Mouse (Mus musculus): ENCODE results near the gene Ccdc73.
"Not testable (repeated sequence)": the region's sequence is repeated elsewhere in the genome, so short reads cannot be mapped to it uniquely, and the experiment has no call there.

Gene Ccdc73

DNA sequence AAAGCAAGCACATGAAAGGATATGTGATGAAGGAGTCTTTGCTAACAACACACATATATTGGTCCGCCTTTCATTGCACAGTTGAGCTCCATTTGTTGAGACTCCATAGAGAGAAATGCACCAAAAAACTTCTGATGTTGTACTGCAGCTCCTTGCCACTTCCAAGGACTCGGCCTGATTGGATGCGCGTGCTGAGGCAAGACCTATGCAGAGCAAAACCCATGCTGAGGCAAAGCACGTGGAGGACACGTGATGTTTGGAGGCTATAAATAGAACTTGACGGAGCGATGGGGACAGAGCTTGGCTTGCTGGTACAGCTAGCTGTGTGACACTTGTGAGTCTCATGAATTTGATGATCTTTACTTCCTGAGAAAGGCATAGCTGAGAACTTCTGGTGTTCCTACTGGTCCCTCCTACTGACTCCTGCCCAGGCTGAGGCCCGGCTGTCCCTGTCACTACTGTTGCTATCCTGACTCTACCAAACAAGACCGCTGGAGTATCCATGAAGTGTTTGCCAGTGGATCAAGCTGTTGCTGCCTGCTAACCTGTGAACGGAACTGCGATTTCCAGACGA is at the start of gene Ccdc73:
Gene Ccdc73 (plus strand): TSS at position 524 of the 574 bp plus-strand sequence.
- DNase-seq (ENCODE audit: extremely low spot score, low spot score): no peak

DNA sequence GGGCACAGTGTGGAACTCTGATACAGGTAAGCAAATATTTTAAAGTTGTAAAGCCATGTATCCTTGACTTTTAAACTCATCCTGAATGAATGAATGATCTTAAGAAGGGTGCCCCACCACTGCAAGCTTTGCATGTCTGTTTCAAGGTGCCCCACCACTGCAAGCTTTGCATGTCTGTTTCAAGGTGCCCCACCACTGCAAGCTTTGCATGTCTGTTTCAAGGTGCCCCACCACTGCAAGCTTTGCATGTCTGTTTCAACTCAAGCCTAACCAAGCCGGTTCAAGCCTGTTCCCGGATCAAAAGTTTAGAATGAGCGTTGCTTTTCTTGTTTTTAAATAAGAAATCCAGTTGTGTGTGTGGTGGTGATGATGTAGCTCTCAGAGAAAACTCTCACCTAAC is 48.8 kb upstream of the Ccdc73 start:
- not testable (repeated sequence) for DNase-seq (ENCODE audit: extremely low spot score, low spot score)

DNA sequence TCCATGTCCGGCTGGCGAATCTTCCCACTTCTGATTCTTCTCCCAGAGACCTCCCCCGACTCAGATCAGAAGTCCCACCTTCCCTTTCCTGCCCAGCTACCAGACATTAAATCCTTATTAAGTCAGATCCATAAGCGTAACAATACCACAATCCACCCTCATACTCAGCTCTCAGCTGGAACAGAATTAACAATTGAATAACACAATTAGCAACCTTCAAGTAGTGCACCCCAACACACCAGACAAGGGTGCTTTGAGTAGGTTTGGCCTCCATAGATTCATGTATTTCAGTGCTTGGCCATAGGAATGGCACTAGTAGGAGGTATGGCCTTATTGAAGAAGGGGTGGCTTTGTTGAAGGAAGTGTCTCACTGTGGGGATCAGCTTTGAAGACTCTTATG is 41.4 kb upstream of the Ccdc73 start:
- no peak for DNase-seq (ENCODE audit: extremely low spot score, low spot score)

DNA sequence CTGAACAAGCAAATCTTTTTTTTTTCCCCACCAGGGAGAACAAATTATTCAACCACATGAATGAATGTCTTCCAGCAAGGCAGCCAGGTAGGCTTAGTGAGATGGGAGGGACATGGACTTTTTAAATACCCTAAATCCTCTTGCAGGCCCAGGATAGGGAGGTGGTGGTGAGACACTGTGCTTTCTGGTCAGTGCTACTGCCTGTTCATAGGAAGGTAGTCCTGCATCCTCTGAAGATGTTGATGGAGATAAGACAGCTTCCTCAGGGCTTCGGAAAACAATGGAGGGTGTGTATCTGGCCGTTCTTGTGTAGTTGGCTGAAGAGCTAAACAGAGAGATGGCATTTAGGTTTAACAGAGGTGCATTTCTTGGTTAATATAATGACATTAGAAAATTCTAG is 35.1 kb upstream of the Ccdc73 start:
- DNase-seq (ENCODE audit: extremely low spot score, low spot score): no peak

DNA sequence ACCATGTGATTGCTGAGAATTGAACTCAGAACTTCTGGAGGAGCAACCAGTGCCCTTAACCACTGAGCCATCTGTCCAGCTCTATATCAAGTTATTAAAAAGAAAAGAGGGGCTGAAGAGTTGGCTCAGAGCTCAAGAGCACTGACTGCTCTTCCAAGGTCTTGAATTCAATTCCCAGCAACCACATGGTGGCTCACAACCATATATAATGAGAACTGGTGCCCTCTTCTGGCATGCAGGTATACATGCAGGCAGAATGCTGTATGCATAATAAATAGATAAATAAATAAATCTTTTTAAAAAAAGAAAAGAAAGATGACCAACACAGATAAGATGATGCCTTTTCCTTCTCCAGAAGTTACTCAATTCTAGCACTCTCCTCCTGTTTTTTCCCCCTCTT is 26.6 kb upstream of the Ccdc73 start:
- DNase-seq (ENCODE audit: extremely low spot score, low spot score): no peak

DNA sequence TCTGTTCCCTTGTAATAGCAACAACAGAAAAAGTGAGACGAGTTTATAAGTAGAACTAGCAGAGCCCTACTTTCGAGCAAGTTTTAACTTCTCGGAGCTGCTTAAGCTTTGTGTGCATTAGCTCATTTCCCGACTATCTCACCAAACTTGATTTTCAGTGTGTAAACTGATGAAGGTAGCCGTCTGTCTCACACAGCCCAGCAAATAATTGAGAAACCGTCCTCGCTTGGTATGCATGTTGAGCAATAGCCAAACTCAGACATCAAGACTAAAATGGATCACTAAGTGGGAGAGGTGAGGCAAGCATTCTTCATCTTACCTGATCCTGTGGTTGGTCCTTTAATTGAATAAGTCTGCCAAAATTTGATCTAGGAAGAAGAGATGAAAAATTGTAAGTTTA is 25.9 kb upstream of the Ccdc73 start:
- no peak for DNase-seq (ENCODE audit: extremely low spot score, low spot score)

DNA sequence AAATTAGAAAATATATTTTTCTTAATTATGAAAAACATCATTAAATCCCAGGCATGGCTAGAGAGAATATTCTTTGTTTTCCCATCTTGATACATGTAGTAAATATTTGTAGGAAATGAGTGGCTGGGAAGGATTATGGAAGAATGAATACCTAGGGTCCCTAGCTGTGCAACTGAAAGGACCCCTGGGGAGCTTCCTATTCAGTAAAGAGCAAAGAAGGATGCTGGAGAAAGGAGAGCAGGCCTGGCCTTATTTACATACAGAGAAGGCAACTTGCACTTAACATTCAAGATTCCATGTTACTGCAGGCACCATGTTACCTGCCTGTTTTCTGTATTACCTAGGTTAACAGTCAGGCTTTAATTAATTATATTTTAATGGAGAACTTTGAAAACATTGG is 25.0 kb upstream of the Ccdc73 start:
- no peak for DNase-seq (ENCODE audit: extremely low spot score, low spot score)

DNA sequence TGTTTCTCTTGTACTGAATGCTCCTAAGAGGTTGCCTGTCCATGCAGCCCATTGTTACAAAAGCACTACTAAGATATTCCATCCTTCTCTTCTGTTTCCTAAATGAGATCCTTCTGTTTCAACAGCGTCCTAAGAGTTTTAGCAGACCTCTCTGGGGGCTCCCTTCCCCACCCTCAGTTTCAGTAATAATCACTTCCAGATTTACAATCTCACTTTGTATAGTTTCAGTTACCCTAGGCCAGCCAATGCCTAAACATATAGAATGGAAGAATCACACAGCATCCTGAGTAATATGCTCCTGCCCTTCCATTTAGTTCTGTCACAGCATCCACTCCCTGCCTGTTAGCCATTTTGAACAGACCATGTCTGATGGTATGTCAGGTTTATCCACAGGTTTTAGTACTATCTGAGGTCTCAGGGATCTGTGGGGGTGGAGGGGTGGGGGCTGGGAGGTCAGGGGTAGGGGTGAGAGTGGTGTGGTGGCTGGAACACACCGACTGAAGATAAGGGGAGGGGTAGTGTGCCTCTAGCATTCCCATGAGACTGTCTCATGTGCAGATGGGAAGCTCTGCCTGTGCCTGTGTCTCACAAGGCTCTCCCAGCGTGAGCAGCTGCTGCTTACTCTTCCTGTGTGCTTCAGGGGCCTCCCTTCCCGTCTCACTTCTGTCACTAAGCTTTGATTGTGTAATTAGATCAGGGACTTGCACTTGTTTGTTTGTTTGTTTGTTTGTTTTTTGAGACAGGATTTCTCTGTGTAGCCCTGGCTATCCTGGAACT is 20.8 kb upstream of the Ccdc73 start:
- peak; percentile 15 for DNase-seq (ENCODE audit: extremely low spot score, low spot score)

DNA sequence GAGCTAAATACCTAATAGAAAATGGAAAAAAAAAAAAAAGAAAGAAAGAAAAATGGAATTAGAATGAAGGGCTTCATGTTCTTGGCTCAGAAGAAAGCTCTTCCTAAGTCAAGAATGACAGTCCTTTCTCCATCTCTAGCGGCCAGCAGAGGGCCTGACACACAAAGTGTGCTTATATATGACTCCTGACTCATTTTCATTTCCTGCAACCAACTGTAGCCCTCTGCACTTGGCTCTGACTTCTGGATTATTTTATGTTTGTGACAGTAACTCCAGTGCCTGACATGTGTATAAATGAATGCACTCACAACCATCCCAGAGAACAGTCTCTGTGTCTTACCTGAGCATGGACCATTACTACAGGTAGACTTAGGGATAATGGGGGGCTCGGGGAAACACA is 20.0 kb upstream of the Ccdc73 start:
- peak; percentile 16 for DNase-seq (ENCODE audit: extremely low spot score, low spot score)

DNA sequence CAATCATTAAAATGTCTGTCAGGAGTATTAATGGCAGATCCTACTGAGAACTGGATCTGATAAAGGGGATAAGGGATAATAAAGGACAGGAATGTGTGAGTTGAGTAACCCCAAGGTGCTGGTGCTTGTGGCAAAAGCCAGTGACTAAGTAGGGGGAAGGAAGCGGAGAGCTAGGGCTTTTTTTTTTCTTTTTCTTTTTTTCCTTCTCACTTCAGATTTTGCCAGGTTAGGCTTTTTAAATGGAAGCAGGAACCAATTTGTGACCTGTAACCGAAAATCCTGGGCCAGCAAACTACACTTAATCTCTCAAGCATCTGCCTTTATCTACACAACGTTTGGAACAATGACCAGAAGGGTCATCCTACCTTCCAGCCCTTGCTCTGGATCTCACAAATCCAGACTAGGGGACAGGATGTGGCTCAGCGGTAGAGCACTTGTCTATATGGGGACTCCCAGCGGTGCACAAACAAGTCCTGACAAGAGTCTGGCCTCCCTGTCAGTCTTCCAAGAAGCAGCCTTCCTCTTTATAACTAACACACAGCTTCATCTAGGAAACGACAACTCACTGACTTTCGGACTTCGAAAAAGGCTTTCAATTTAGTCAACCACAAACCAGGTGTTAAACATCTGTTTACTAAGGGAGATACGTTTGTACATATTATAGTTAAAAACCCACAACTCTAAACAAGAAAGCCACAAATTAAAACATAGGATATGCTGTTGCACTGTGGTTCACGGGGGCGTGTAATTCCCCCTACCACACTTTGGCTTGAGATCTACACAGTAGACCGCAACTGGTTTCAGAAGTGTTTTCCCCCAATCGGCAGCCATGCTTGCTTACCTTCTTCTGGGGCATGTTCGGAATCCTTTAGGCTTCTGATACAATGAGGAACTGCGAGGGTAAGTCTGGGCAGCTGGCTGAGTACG is 19.1 kb upstream of the Ccdc73 start:
- DNase-seq (ENCODE audit: extremely low spot score, low spot score): peak; percentile 23

DNA sequence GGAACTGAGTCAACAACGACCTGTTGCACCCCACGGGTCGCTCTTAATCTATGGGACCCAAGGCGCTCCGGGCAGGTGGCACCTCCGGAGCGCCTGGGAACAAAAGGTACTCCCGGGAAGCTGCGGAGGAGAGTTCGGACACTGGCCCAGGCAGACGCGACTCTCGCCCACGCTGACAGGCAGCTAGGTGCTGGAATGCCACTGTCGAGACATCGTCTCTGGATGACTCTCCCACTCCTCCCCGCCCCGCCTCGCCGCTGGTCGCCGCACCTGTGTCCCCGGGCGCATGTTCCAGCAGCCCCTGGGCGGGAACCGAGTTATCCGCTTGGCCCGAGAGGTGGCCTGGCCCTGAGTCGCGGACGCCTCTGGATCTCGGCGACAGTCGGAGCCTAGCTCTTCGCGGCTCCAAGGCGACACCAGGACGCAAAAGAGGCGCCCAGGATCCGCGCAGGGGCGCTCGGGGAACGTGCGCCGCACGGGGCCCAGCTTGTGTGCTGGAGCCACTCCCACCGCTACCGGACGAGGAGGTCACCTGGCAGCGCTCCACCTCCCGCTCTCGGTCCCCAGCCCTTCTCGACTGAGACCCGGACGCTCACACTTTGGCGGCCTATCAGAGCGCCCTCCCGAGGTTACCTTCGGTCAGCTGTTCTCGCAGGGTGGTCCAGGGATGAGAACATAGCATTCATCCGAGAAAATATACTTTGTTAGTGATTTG is 18.2 kb upstream of the Ccdc73 start, which contains the start of gene Prrg4:
Gene Prrg4 (minus strand): TSS at position 601 of the 715 bp plus-strand sequence.
- DNase-seq (ENCODE audit: extremely low spot score, low spot score): peak; percentile 53

DNA sequence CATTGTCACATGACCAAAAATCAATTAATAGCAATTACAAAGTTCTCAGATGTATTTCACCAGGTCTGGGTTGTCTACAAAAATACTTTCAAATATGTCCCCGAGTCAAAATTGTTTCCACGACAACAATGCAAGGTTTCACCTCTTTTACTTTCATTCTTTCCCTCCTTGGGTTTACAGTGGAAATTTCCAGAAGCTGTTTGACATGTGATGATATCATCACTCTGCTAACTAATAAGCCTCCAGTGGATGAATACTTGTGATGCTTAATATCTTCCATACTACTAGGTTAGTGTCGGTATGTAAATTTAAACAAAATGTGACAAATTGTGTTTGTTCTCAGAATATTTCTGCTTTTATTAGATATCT is 17.6 kb upstream of the Ccdc73 start:
- DNase-seq (ENCODE audit: extremely low spot score, low spot score): no peak

DNA sequence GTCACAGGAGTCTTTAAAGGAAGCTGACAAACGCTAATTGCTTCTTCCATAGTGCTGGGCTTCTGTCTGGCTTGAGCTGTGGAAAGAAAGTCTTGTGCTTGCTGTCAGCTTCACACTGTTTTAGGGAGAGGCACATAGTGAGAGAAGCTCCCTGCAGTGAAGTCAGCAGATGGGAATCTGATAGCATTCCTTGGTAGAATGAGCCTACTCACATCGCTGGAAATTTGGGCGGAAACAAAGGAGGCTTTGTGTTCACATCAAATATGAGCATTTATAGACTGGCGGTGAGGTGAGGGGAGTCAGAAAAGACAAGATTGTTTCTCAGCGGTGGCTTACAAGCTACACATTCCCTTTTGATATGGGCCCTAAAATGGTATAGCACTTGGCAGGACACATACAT is 15.9 kb upstream of the Ccdc73 start:
- DNase-seq (ENCODE audit: extremely low spot score, low spot score): peak; percentile 28

DNA sequence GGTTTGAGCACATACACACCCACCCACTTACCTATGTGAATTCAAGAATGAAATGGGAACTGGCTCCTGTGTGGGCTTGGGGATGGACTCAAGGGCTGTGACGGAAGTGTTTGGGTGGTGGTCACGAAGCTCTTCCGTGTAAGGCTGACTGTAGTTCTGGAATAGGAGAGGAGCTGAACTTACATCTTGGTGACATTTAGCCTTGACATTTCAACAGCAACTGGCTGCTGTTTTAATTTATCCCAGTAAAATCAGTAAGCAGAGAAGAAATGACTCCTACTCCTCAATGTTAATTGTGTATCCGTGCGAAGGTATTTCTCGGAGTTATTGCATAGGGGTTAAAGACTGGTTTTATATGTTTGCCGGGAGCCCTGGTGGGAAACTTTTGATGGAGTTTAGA is 15.1 kb upstream of the Ccdc73 start:
- DNase-seq (ENCODE audit: extremely low spot score, low spot score): no peak

DNA sequence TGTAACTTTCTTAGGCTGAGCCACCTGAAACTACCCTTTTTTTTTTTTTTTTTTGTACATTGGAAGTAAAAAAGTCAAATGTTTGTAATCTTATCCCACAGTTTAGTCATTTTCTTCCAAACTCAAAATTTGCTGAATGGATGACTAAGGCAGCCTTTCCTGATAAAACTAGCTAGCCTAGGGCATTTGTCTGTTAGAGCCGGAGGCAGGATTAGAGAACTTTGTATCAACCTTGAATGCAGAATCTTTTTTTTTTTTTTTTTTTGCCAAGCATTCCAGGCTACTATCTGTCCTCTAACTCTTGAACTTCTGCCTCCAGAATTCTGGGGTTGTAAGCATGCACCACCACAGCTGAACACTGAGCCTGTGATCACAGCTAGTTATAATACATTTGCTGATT is 12.8 kb upstream of the Ccdc73 start:
- DNase-seq (ENCODE audit: extremely low spot score, low spot score): no peak

DNA sequence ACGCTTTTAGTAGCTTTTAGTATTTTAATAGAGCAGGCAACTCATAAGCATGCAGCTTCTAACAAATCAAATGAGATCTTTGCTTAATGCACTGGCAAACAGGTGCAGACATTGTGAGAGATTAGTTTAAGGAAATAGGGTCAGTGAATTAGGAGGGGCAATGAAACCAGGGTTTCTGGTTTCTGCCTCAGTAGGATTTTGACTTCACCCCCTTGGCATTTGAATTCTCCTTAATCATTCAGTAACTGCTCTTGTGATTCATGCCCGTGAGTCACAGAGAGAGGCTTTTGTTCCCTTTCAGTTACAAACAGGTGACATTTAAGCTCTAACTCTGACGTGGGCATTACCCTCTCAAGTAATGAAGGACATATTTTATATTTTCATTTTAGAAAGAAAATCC is 11.9 kb upstream of the Ccdc73 start:
- DNase-seq (ENCODE audit: extremely low spot score, low spot score): no peak

DNA sequence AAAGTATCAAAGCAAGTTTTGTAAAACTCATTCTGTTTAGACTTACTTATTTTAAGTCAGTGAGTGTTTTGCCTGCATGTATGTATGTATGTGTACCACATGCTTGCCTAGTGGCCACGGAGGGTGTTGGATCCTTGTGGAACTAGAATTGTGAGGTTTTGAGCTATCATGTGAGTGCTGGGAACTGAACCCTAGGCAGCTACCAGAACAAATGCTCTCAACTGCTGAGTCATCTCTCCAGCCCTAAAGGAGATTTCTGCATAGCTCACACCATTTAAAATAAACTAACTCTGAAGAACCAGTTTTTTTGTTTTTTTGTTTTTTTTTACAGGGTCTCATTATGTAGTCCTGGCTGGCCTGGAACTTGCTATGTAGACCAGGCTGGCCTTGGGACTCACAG is 11.4 kb upstream of the Ccdc73 start:
- DNase-seq (ENCODE audit: extremely low spot score, low spot score): no peak

DNA sequence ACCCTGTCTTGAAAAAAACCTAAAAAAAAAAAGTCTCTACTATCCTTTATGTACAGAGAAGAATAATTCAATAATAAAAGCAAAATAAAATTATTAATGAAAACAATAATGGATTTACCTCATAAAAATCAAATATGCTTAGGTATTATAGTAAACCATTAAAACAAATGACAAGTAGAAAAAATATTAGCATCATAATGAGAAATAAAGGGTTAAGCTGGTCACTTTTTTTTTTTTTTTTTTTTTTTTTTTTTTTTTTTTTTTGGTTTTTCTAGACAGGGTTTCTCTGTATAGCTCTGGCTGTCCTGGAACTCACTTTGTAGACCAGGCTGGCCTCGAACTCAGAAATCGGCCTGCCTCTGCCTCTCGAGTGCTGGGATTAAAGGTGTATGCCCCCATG is 9.5 kb upstream of the Ccdc73 start:
- not testable (repeated sequence) for DNase-seq (ENCODE audit: extremely low spot score, low spot score)

DNA sequence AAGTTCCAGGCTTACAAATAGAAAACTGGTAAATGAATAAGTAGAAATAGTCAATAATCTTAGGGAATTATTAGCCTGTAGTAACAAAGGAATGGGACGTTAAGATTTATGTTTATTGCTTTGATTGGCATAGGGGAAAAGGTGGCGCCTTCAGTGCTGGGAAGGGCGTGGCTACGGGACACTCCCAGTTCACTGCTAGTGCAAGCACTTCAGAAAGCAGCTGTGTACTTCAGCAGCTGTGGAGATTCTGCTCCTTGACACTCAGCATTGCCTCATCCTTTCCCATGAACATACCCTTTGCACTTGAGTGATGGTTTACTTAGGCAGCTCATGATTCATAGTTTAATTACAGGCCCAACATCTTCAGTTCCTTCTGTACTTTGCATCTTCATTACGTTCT is 8.5 kb upstream of the Ccdc73 start:
- DNase-seq (ENCODE audit: extremely low spot score, low spot score): no peak

DNA sequence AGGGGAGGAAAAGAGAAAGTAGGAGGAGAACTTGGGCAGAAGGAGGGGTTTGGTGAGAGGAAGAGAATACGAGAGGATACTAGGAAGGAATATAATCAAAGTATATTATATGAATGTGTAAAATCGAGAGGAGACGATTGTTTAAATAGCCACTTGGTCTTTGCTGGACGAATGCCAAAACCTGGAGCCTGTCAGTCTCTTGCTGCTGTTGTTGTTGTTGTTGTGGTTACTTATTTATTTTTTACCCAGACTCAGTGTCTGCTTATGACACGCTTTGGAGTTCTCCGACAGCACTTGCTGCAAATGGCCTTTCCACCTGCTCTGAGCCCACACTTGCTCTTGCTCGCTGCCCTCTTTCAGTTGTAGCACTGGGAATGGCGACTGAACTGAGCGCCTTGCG is 7.2 kb upstream of the Ccdc73 start:
- no peak for DNase-seq (ENCODE audit: extremely low spot score, low spot score)

DNA sequence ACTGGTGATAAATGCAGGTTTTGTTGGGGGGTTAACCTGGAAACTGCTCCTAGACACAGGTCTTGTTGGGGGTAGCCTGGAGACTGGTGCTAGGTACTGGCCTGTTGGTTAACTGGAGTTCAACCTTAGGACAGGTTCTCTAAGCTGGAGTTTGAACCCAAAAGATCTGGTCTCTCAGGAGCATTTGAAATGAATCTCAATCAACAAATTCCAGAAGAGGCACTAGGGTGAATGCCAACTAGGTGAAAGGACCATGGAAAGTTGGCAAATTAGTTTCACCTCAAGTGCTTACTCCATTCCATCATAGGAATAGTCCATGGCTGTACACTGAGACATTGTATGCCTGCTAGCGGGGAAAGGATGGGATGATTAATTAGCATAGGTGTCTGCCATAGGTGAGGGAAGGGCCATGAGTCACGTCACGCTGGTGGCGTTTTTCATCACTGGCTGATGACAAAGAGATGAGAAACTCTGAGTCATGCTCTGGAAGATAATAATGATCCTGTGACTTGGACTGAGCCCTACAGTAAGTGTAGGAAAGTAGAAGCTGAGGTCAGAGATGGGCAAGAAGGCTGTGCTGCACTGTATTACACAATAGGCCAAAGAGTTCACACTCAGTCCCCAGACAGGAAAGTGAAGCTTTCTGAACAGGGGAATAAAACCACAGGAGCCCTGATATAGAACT is 3.3 kb upstream of the Ccdc73 start:
- no peak for DNase-seq (ENCODE audit: extremely low spot score, low spot score)
